Mouse (Mus musculus): ENCODE data around the gene Aanat.

- TF ChIP-seq CTCF (IDR thresholded peaks at IDR 0.05; ENCODE audit: low read depth) = no peak
- TF ChIP-seq EP300 (IDR thresholded peaks at IDR 0.05; ENCODE audit: low read depth) = no peak
Measured at GRCm38 (mm10) chr11:116607717-116608116, 21.5 kb downstream of the Aanat start.

Measured in heart, postnatal 0 days (tissue).